Mouse (Mus musculus) urinary bladder, postnatal 14 days (tissue): ENCODE measurements around the gene Dolpp1.
A peak's percentile ranks its signal among the peaks of the same experiment; 100 is the strongest.

Experiments used
- DNase-seq: peaks from one replicate; pipeline ENCODE4 v3.0.0; 2021; ENCODE audit warnings: low spot score

The Dolpp1 gene

GRCm38 (mm10) chr2:30392114-30392576 lies at the start of gene Dolpp1:
Gene Dolpp1 (plus strand): TSS chr2:30392254.
- peak; percentile 96 for DNase-seq

DNA sequence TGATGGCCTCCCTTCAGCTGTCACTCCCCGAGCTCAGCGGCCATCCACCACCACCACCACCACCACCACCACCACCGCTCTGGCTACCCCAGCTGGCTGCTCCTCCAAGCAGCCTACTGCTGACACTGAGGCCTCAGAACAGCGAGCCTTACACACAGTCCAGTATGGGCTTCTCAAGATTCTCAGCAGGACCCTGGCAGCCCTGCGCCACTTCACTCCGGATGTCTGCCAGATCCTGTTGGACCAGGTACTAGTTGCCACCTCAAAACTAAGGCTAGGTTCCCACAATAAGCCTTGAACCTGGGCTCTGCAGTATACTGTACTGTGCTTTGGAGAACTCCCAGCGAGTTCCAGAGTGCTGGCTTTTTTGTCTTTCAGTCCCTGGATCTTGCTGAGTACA lies 49.5 kb upstream of the Dolpp1 start:
- no peak for DNase-seq

GRCm38 (mm10) chr2:30343601-30344137 lies 48.4 kb upstream of the Dolpp1 start:
- DNase-seq = peak; percentile 29

DNA sequence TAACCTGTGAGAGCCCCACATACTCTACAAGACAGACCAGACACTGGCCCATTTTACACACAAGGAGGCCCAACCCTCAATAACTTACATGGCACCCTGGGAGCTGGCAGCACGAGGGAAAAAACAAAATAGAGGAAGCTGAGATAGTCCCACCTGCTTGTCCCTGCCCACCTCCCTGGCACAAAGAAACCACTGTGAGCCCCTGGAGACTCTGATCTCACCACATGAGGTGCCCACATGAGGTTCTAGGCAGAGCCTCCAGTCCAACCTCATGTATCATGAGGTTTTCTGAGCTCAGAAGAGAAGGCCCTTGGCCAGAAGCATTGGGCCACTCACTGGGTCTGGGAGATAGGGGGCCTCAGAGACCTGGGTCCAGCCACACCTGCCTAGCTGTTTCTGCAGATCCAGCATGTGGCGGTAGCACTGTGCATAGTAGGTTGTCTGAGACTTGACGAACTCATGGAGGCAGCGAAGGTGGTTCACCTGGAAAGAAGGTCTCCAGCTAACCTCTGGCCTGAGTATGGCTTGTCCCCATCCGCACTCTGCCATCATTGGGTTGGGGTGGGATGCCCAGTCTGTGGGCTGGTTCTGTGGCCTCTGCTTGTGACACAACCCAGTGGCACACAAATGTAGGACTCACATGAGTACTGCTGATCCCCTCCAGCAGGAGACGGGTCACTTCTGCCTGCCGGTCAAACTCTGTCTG lies 45.9 kb upstream of the Dolpp1 start:
- no peak for DNase-seq

- no peak for DNase-seq
Measured at GRCm38 (mm10) chr2:30349196-30349595, 42.9 kb upstream of the Dolpp1 start.

GRCm38 (mm10) chr2:30351149-30351548 lies 40.9 kb upstream of the Dolpp1 start:
- DNase-seq = peak; percentile 20

DNA sequence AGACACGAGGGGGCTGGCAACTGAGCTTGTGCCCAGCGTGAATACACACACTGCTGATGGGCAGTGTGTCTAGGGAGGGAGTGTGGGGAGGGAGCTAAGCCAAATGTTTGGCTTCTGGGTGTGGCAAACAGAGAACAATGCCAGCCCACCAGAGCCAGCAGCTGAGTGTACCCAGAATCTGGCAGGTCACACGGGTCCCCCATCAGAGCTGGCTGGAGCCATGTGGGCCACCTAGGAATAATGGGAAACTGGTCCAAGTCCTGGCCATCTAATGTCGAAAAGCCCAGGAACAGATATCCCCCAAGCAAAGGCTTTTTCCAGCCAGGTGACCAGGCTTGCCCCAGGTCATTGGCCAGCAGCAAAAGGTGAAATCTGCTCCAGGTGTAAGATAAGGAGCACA lies 36.2 kb upstream of the Dolpp1 start:
- no peak for DNase-seq

DNA sequence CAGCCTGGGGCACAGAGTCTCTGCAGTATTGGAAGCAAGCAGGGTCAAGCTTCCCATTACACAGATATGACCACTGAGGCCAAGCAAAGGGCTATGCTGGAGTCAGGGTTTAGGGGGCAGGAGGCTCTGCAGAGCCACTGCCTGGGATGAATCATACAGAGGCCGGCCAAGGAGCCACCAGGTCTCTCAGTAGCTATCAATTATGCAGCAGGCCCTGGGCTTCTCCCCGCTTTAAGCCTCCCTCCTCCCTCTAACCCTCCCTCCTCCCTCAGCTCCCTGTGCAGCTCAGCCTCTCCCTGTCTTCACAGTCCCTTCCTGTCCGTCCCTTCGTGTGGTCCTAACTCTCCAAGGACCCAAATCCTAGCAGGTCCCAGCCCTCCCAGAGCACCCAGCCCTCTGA lies 35.8 kb upstream of the Dolpp1 start:
- no peak for DNase-seq

- DNase-seq = peak; percentile 34
Measured at GRCm38 (mm10) chr2:30356906-30357305, 35.1 kb upstream of the Dolpp1 start.

- DNase-seq = peak; percentile 72
Measured at GRCm38 (mm10) chr2:30357552-30358510, 34.2 kb upstream of the Dolpp1 start.

- DNase-seq = peak; percentile 86
Measured at GRCm38 (mm10) chr2:30358533-30359531, 33.2 kb upstream of the Dolpp1 start, which contains the start of gene Sh3glb2. Gene Sh3glb2 (minus strand): TSS chr2:30359337.

DNA sequence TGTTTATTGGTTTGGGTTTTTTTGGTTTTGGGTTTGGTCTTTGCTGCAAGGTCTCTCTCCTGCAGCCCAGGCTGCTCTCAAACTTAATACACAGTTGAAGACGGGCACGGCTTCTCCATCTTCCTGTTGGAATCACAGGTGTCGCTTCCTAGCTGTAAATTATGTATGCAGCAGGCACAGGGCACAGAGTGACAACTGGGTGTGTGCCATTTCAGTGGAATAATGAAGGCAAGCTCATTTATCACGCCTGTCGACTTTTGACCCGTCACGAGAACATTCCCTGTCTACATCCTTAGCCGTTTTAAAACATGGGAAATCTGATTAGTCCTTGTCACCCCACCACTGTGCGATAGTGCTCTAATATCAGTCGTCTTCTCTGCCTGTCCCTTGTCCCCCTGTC lies 31.4 kb upstream of the Dolpp1 start:
- no peak for DNase-seq

GRCm38 (mm10) chr2:30362865-30363264 lies 29.2 kb upstream of the Dolpp1 start:
- DNase-seq = no peak

DNA sequence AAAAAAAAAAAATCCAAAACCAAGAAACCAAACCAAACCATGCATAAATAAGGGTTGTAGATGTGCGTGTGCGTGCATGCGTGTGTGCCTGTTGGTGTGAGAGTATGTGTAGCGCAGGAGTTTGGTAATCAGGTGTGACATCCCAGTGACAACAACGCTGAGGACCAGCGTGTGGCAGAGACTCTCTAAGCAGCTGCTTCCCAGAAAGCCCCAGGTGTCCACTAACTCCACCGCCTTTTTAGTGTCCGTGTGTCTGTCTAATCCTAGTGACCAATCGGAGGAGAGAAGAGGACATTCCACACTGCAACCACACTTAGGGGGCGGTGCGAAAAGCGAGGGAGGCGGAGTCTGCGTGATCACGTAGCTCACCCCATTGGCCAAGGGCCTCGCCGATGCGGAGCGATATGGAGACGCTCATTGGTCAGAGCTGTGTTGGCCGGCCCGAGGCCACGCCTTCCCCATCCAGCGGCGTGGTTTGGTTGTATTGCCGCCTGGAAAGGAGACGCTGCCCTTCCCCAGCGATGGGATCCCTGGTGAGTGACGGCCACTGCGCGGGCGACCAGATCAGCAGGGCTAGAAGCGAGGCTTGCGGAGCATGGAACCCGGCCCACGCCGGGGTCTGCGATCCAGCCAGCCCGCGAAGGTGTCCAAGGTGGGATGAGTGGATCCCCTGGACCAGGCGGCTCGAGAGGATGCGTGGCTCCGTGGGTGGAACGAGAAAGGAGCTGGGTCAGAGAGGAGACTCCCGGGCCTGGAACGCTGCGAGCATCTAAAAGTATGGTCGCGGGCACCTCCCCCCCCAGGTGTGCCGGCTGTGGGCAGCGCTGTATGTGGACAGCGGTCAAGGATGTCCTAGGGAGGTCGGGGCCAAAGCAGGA lies 28.0 kb upstream of the Dolpp1 start, which contains the start of gene Miga2:
Gene Miga2, plus strand, starts transcription at position 461 of the 878 bp plus-strand sequence.
- peak; percentile 99 for DNase-seq

DNA sequence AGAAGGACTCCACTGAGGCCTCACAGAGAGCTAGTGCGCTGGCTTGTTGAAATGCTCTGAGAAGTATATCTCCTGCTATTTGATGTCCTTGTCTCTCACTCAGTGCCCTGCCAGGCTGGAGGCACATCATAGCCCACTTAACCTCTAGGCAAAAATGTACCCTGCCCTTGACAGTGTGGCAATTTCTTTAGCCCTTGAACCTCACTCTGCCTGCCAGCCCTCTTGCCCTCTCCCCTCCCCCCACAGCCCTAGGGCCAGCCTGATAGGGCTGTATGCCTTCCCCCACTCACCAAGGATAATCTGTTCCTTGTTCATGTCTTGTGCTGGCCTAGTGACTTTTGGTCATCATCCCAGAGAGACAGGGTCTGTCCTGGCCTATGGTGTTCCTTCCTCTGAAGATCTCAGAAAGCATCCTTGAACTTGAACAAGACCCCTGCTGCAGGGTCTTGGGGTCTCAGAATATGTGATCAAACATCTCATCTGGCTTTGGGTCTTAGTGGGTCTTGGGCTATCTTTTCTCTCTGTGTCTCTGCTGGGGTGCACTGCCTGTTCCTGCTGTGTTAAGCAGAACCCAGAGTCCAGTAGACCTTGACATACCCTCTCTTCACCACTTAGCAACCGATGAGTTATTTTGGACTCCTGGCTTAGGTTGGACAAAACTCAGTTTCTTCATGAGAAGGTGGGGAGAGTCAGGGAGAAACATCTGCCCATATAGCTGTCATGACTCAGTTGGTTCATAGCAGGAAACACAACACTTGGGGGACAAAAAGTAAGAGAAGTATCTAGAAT lies 26.6 kb upstream of the Dolpp1 start:
- no peak for DNase-seq

DNA sequence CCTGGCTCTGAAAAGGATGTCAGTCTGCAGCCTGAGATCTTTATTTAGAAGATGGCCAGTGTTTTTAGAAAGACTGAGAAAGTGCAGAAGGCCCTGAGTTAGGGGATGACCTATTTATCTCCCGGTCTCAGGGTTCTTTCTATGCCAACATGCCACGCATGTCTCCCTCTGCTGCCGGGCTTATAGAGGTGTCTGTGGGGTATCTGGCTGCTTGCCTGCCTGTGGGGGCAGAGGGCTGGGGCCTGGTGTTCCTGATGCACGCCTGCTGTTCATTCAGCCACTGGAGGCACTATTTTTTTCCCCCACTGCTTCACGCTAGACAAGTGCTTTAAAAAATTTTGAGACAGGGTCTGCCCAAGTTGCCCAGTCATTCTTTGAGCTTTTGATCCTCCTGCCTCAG lies 25.9 kb upstream of the Dolpp1 start:
- no peak for DNase-seq

DNA sequence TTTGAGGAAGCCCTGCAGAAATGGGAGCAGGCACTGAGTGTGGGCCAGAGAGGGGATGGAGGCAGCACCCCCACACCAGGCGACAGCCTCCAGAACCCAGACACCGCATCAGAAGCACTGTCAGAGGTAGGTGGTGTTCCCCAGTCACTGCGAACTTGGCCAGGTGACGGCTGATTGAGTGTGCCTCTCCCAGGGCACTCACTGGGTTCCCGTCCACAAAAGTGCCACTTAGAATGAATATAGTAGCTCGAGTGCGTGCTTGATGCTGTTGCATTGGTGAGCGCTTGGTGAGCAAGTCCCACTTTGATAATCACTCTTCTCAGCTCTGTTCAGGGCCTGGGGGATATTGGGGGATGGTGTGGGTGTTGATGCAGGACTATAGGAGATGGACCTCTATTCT lies 20.5 kb upstream of the Dolpp1 start:
- DNase-seq = no peak

DNA sequence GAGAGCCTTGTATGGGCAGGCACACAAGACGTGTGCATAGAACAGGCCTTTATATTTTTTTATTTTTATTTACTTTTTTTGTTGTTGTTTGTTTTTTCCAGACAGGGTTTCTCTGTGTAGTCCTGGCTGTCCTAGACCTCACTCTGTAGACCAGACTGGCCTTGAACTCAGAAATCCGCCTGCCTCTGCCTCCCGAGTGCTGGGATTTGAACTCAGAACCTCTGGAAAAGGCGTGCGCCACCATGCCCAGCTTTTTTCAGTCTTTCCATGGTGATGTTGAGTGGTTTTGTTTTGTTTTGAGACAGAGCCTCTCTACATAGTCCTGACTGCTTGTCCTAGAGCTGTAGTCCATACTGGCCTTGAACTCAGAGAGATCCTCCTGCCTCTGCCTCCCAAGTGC lies 19.3 kb upstream of the Dolpp1 start:
- no peak for DNase-seq

DNA sequence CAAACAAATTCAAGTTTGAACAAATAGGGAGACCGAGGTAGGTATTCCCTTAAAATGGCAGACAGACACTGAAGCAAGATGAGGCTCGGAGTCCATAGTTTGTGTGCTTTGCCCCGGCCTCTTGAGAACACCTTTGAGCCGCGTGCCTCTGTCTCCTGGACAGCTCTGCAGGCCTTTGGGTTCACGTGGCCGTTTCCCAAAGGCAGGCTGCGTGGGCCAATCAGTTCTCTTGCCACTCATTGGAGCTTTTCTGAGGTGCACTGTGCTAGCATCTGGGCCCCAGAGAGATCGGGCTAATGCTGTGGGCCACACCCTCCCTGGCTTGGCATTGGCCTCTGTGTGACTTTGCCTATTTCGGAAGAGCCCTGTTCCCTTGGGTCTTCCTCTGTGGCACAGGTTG lies 16.2 kb upstream of the Dolpp1 start:
- no peak for DNase-seq

DNA sequence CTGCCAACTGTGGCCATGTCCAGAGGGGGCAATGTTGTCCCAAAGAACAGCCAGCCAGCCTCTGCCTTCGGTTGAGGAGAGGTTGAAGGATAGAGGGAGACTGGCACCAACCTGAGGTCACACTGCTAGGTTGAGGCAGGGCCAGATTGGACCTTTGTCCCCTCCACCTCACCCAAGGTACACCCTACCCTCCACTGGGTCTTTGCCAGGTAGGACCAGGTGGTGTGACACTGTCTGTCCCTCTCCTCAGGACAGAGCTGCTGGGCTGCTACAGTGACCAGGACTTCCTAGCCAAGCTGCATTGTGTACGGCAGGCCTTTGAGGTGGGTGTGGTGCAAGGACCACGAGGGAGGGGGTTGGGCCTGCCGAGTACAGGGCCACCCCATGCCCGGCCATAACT lies 14.3 kb upstream of the Dolpp1 start:
- no peak for DNase-seq
